Mouse (Mus musculus) small intestine, adult 2 months (tissue): ENCODE measurements around the gene Ccdc69.

Source experiments
- CTCF ChIP-seq: fragments of 200-500 bp; IDR thresholded peaks from 2 replicates; pipeline ENCODE4 v1.5.1; 2012; ENCODE audit warnings: low read depth, mild to moderate bottlenecking, control low read depth, inconsistent platforms, low read length, moderate library complexity, mixed read lengths; ENCODE audit not compliant: insufficient replicate concordance, insufficient read length; ENCODE audit errors: extremely low read depth
- POLR2A ChIP-seq: fragments of 200-500 bp; IDR thresholded peaks from 2 replicates; pipeline ENCODE4 v1.6.1; 2012; ENCODE audit warnings: low read depth, mild to moderate bottlenecking, control low read depth, inconsistent platforms, low read length, moderate library complexity

- TF ChIP-seq POLR2A = no peak
- no peak for TF ChIP-seq CTCF
Observed at GRCm38 (mm10) chr11:55073191-55073590, 4.7 kb downstream of the Ccdc69 start.
